Comparison of ENCODE assay signal across 9 mouse cellular contexts in the genomic region with DNA sequence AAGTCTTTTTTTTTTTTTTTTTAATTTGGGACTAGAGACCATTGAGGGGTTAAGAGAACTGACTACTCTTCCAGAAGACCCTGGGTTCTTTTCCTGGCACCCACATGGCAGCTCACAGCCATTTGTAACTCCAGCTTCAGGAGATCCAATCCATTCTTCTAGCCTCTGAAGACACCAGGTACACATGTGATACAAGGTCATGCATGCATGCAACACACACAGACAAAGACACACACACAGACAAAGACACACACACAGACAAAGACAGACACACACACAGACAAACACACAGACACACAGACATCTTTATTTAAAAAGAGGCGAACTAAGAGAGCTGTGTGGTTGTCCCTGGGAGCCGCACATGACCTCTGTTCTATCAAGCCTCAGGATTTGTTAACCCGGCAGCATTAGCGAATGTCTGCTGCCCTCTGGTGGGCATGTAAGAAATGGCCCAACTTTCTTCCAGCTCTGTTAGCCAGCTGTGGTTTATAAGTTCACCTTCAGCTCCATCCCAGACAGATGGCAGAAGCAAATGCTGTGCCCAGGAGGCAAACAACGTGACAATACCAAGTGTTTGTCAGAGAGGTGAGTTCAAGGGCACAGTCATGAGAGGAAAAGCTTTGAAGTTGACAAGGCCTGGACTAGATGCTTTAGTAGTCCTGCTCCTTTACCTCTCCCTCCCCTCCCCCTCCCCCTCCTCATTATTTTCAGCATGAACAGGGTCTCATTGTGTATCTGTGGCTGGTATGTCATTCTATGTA. TPM values are rescaled to one million over a fixed set of nuclear protein-coding genes. Genes with fewer than 3 reads are reported as not detected.
DNase-seq lines count a peak whose midpoint lies in the region; ATAC-seq and TF ChIP-seq lines count a peak whose summit lies in the region.
"Had no signal": no experiment of that assay in that cellular context is flagged by ENCODE, and none has a peak within 500 bp of the region (broad histone marks: within the 10 kb centered on the region; RNA-seq: fewer than 3 reads in every experiment).

No protein-coding gene starts in this region.

- no peak overlapping the region for H3K4me2 ChIP-seq in liver, embryonic 14.5 days (ENCODE audit: low read depth)
- no peak overlapping the region for H3K4me2 ChIP-seq in neural tube, embryonic 14.5 days (ENCODE audit: low read depth, low read length)

- DNase-seq in brain, embryonic 18.5 days (ENCODE audit: low read depth, low spot score), result peak; percentile 55
- peak; percentile 87 for DNase-seq in forebrain, embryonic 10.5 days (ENCODE audit: extremely low spot score, low spot score)
- peak; percentile 88 to 92 for DNase-seq in heart, postnatal 10 days
- DNase-seq in kidney, postnatal 36 days, result peak; percentile 81 to 92
- DNase-seq in liver, embryonic 14.5 days (ENCODE audit: low read depth in 3 of 3, low spot score in 3 of 3), result peak; percentile 45 to 50 (median 49)

- intact Hi-C loops in heart, postnatal 10 days (cut with DNase I), result loop anchor here (5.0 to 10.0 kb wide), 4 partner anchors 60 to 402 kb away; no protein-coding TSS in a partner anchor

- no peak for TF ChIP-seq POLR2A in testis, adult 2 months (IDR thresholded peaks at IDR 0.05; ENCODE audit: control insufficient read depth, low read depth, low read length)

- H3K9me3 ChIP-seq in forebrain, embryonic 10.5 days, result peaks cover 14% of the 10 kb centered on the region
- H3K9me3 ChIP-seq in liver, embryonic 14.5 days (ENCODE audit: control insufficient read depth, low read length), result no peaks in the 10 kb centered on the region; the same call in 1 of the 2 replicates
- H3K9me3 ChIP-seq in neural tube, embryonic 14.5 days (ENCODE audit: control insufficient read depth, low read length), result no peaks in the 10 kb centered on the region

- ATAC-seq in CD4-positive, CD25-positive, alpha-beta regulatory T cell, adult 4 months, result peak; percentile 75
- no peak for ATAC-seq in liver, embryonic 14.5 days (ENCODE audit: insufficient read depth)
- peak; percentile 80 for ATAC-seq in neural tube, embryonic 14.5 days (ENCODE audit: low read depth)

- no peak overlapping the region for H3K4me3 ChIP-seq in forebrain, embryonic 10.5 days
- no peak overlapping the region for H3K4me3 ChIP-seq in liver, embryonic 14.5 days (ENCODE audit: insufficient read depth in 1 of 2, low read depth in 2 of 2, low read length in 2 of 2)
- no peak overlapping the region for H3K4me3 ChIP-seq in neural tube, embryonic 14.5 days (ENCODE audit: low read depth, low read length)
- H3K4me3 ChIP-seq in testis, adult 2 months (ENCODE audit: control insufficient read depth, low read depth, low read length), result no peak overlapping the region
- H3K4me3 ChIP-seq: erythroblast, embryonic 14.5 days had no signal

- H3K36me3 ChIP-seq in forebrain, embryonic 10.5 days (replicated peaks), result no peaks in the 10 kb centered on the region
- no peaks in the 10 kb centered on the region for H3K36me3 ChIP-seq in liver, embryonic 14.5 days (replicated peaks; ENCODE audit: control insufficient read depth, insufficient read depth, low read depth)
- H3K36me3 ChIP-seq in neural tube, embryonic 14.5 days (ENCODE audit: control insufficient read depth, insufficient read depth, low read length), result no peaks in the 10 kb centered on the region
- no peaks in the 10 kb centered on the region for H3K36me3 ChIP-seq in testis, adult 2 months (ENCODE audit: control insufficient read depth, insufficient read depth, low read length)

- peaks cover 19% of the 10 kb centered on the region for H3K4me1 ChIP-seq in forebrain, embryonic 10.5 days
- H3K4me1 ChIP-seq in liver, embryonic 14.5 days (replicated peaks; ENCODE audit: control insufficient read depth in 2 of 2, insufficient read depth in 2 of 2, low read length in 1 of 2), result no peaks in the 10 kb centered on the region
- no peaks in the 10 kb centered on the region for H3K4me1 ChIP-seq in neural tube, embryonic 14.5 days (ENCODE audit: control insufficient read depth, insufficient read depth, low read length)
- peaks cover 8% of the 10 kb centered on the region; the same call in 1 of the 2 replicates for H3K4me1 ChIP-seq in testis, adult 2 months (ENCODE audit: control insufficient read depth, insufficient read depth, low read length)

- no peak for TF ChIP-seq EP300 in liver, embryonic 14.5 days (IDR thresholded peaks at IDR 0.05; ENCODE audit: low read depth)

- H3K9ac ChIP-seq in liver, embryonic 14.5 days (replicated peaks), result no peak overlapping the region
- no peak overlapping the region for H3K9ac ChIP-seq in neural tube, embryonic 14.5 days (replicated peaks; ENCODE audit: low read depth, low read length)

- H3K27me3 ChIP-seq in forebrain, embryonic 10.5 days (ENCODE audit: poor library complexity, severe bottlenecking), result no peaks in the 10 kb centered on the region
- no peaks in the 10 kb centered on the region for H3K27me3 ChIP-seq in liver, embryonic 14.5 days (ENCODE audit: control insufficient read depth, insufficient read depth, low read length)
- no peaks in the 10 kb centered on the region for H3K27me3 ChIP-seq in neural tube, embryonic 14.5 days (ENCODE audit: control insufficient read depth, insufficient read depth, low read length)
- H3K27me3 ChIP-seq in testis, adult 2 months (ENCODE audit: control insufficient read depth, insufficient read depth, low read length), result no peaks in the 10 kb centered on the region

- 8% methylated on average over 5 of the region's 5 CpGs for WGBS in forebrain, embryonic 10.5 days
- WGBS in liver, embryonic 14.5 days (ENCODE audit: insufficient replicate concordance), result under 1% methylated on average over 5 of the region's 5 CpGs
- 4% methylated on average over 5 of the region's 5 CpGs for WGBS in neural tube, embryonic 14.5 days

- peak; percentile 93 for TF ChIP-seq CTCF in liver, embryonic 14.5 days (IDR thresholded peaks at IDR 0.05; ENCODE audit: low read depth)
- TF ChIP-seq CTCF in testis, adult 2 months (IDR thresholded peaks at IDR 0.05; ENCODE audit: control insufficient read depth, insufficient read depth, insufficient replicate concordance, low read depth, low read length), result peak; percentile 70; the same call in 1 of the 2 replicates

- no peak overlapping the region for H3K27ac ChIP-seq in forebrain, embryonic 10.5 days
- H3K27ac ChIP-seq in liver, embryonic 14.5 days, result no peak overlapping the region
- no peak overlapping the region; the same call in 1 of the 2 replicates for H3K27ac ChIP-seq in neural tube, embryonic 14.5 days (ENCODE audit: low read depth, low read length)
- H3K27ac ChIP-seq in testis, adult 2 months (ENCODE audit: control insufficient read depth, insufficient read depth, low read depth, low read length), result no peak overlapping the region

RNA-seq across cellular contexts. Expression of a gene that starts 7.9 kb away (rescaled TPM):
- 10 to 100 TPM; 13.5 to 23.8 TPM for polyA plus RNA-seq in CD4-positive, CD25-positive, alpha-beta regulatory T cell, adult 4 months (2017; shearing (Covaris generic))
- polyA plus RNA-seq in forebrain, embryonic 10.5 days (2016; fragmentation: Nextera tagmentation; extraction: Ambion mirVana), result 43.7 and 47.2 TPM in 2 replicates
- total RNA-seq in heart, postnatal 10 days (2021), result 1 to 10 TPM; 4.5 to 4.7 TPM
- 7.7 and 8.0 TPM in 2 replicates for polyA plus RNA-seq in liver, embryonic 14.5 days (2012; rRNA removed)
- polyA plus RNA-seq in liver, embryonic 14.5 days (2014; fragmentation: Nextera tagmentation; extraction: Ambion mirVana), result 6.3 and 7.5 TPM in 2 replicates
- 41.0 and 41.6 TPM in 2 replicates for polyA plus RNA-seq in neural tube, embryonic 14.5 days (2014; fragmentation: Nextera tagmentation; extraction: Ambion mirVana)
- 5.1 TPM in 2 replicates for polyA plus RNA-seq in testis, adult 2 months (2012; rRNA removed)

RNA-seq across cellular contexts. Expression of a gene that starts 36.0 kb away (rescaled TPM):
- polyA plus RNA-seq in CD4-positive, CD25-positive, alpha-beta regulatory T cell, adult 4 months (2017; shearing (Covaris generic)), result 10 to 100 TPM; 11.6 to 19.6 TPM
- 44.1 and 45.4 TPM in 2 replicates for polyA plus RNA-seq in forebrain, embryonic 10.5 days (2016; fragmentation: Nextera tagmentation; extraction: Ambion mirVana)
- 10 to 100 TPM; 31.3 to 32.1 TPM for total RNA-seq in heart, postnatal 10 days (2021)
- 9.4 and 12.3 TPM in 2 replicates for polyA plus RNA-seq in liver, embryonic 14.5 days (2012; rRNA removed)
- polyA plus RNA-seq in liver, embryonic 14.5 days (2014; fragmentation: Nextera tagmentation; extraction: Ambion mirVana), result 15.6 and 18.9 TPM in 2 replicates
- 49.0 and 49.8 TPM in 2 replicates for polyA plus RNA-seq in neural tube, embryonic 14.5 days (2014; fragmentation: Nextera tagmentation; extraction: Ambion mirVana)
- 10.8 and 13.3 TPM in 2 replicates for polyA plus RNA-seq in testis, adult 2 months (2012; rRNA removed)

RNA-seq across cellular contexts. Expression of a gene that starts 53.5 kb away (rescaled TPM):
- polyA plus RNA-seq in CD4-positive, CD25-positive, alpha-beta regulatory T cell, adult 4 months (2017; shearing (Covaris generic)), result under 1 TPM; 0.24 to 0.57 TPM
- polyA plus RNA-seq in forebrain, embryonic 10.5 days (2016; fragmentation: Nextera tagmentation; extraction: Ambion mirVana), result 5.4 and 6.3 TPM in 2 replicates
- total RNA-seq in heart, postnatal 10 days (2021), result under 1 TPM; 0.43 to 0.55 TPM
- 0.13 and 0.26 TPM in 2 replicates for polyA plus RNA-seq in liver, embryonic 14.5 days (2012; rRNA removed)
- polyA plus RNA-seq in liver, embryonic 14.5 days (2014; fragmentation: Nextera tagmentation; extraction: Ambion mirVana), result 0.11 and 0.13 TPM in 2 replicates
- polyA plus RNA-seq in neural tube, embryonic 14.5 days (2014; fragmentation: Nextera tagmentation; extraction: Ambion mirVana), result 90.1 and 120 TPM in 2 replicates
- polyA plus RNA-seq in testis, adult 2 months (2012; rRNA removed), result 1.6 and 2.0 TPM in 2 replicates

Comparison
In these comparisons a context has a peak if more than half of its experiments do, and no peak if none do; other contexts are left out.
1. RNA of a gene that starts 53.5 kb away (polyA plus RNA-seq): 90.1 to 120 TPM in neural tube, embryonic 14.5 days; 5.4 to 6.3 TPM in forebrain, embryonic 10.5 days, 1.6 to 2.0 TPM in testis, adult 2 months, 0.24 to 0.57 TPM in CD4-positive, CD25-positive, alpha-beta regulatory T cell, adult 4 months and 0.11 to 0.26 TPM in liver, embryonic 14.5 days; every median in the first group is over 10 times any median in the second.
2. Peak in every context shown above with its lines, with median percentiles within 50 percentile points of each other: DNase-seq.